Mouse (Mus musculus) lung, embryonic 14.5 days (tissue): ENCODE data around the gene Cdsn. TPM values are rescaled to one million over a fixed set of nuclear protein-coding genes. Genes with fewer than 3 reads are reported as not detected.

Source experiments
- ATAC-seq: fragments of 200-750 bp; cut with Nextera tagmentation; 2 replicates; pipeline ENCODE4 v1.8.0; 2017; ENCODE audit warnings: mild to moderate bottlenecking, moderate TSS enrichment, moderate library complexity; ENCODE audit not compliant: insufficient read depth
- DNase-seq: peaks from one replicate; pipeline ENCODE4 v3.0.0-alpha.2; 2015
- H3K27ac ChIP-seq: fragments of 300-500 bp; sonication (generic); 2 replicates; pipeline ENCODE4 v1.5.1; 2014; ENCODE audit warnings: low read depth, mild to moderate bottlenecking, moderate library complexity
- H3K27me3 ChIP-seq: fragments of 300-500 bp; sonication (generic); 2 replicates; pipeline ENCODE4 v1.6.1; 2014; ENCODE audit warnings: low read length, control low read depth; ENCODE audit not compliant: insufficient read depth
- H3K36me3 ChIP-seq: fragments of 300-500 bp; sonication (generic); 2 replicates; pipeline ENCODE4 v1.6.1; 2014; ENCODE audit warnings: control low read depth; ENCODE audit not compliant: insufficient read depth
- H3K4me1 ChIP-seq: fragments of 300-500 bp; sonication (generic); 2 replicates; pipeline ENCODE4 v1.6.1; 2014; ENCODE audit warnings: antibody characterized with exemption, control low read depth; ENCODE audit not compliant: insufficient read depth
- H3K4me2 ChIP-seq: fragments of 300-500 bp; sonication (generic); 2 replicates; pipeline ENCODE4 v1.6.1; 2014; ENCODE audit warnings: mild to moderate bottlenecking
- H3K4me3 ChIP-seq: fragments of 300-500 bp; sonication (generic); 2 replicates; pipeline ENCODE4 v1.5.1; 2014; ENCODE audit warnings: low read depth, low read length
- H3K9ac ChIP-seq: fragments of 300-500 bp; sonication (generic); 2 replicates; pipeline ENCODE4 v1.6.1; 2014
- H3K9me3 ChIP-seq: fragments of 300-500 bp; sonication (generic); 2 replicates; pipeline ENCODE4 v1.6.1; 2016; ENCODE audit warnings: low read depth, low read length, control low read depth
- CTCF ChIP-seq: IDR thresholded peaks from 2 replicates; pipeline ENCODE4 v1.5.1; 2016; ENCODE audit warnings: antibody characterized with exemption, low read depth
- WGBS: fragments of 180-500 bp; shearing (Covaris S2); extraction: QIAGEN DNeasy Blood & Tissue Kit; methylation state at CpG from one replicate; pipeline ENCODE4 v1.1.7; 2014; 5-methylcytosine and 5-hydroxymethylcytosine counted together
- polyA plus RNA-seq: library from polyadenylated mRNA; unstranded; fragments of >200 nt; fragmentation: Nextera tagmentation; extraction: Ambion mirVana; gene quantifications from 2 replicates; pipeline ENCODE4 v1.2.1, GENCODE M21; 2014

Gene Cdsn
- polyA plus RNA-seq, 1 experiment from 2014 or later, result 0.07 TPM

- Histone ChIP-seq H3K36me3 (no peaks in the 10 kb centered on the region), H3K4me3 (no peak overlapping the region), H3K9me3 (no peaks in the 10 kb centered on the region), H3K4me2 (no peak overlapping the region), H3K27ac (no peak overlapping the region), H3K9ac (no peak overlapping the region), H3K4me1 (no peaks in the 10 kb centered on the region), H3K27me3 (no peaks in the 10 kb centered on the region)
- 34% methylated on average over 6 of the region's 6 CpGs for WGBS
- ATAC-seq (no peak), DNase-seq (peak; percentile 77)
- TF ChIP-seq CTCF, result peak; percentile 80
Observed at GRCm38 (mm10) chr17:35544680-35545079, 7.2 kb upstream of the Cdsn start.

GRCm38 (mm10) chr17:35547465-35547864 is 4.5 kb upstream of the Cdsn start:
- Histone ChIP-seq H3K27ac (no peak overlapping the region), H3K4me2 (no peak overlapping the region), H3K4me1 (no peaks in the 10 kb centered on the region), H3K36me3 (no peaks in the 10 kb centered on the region), H3K27me3 (no peaks in the 10 kb centered on the region), H3K4me3 (no peak overlapping the region), H3K9me3 (no peaks in the 10 kb centered on the region), H3K9ac (no peak overlapping the region)
- no peak for ATAC-seq
- 65% methylated on average over 2 of the region's 2 CpGs for WGBS
- no peak for TF ChIP-seq CTCF
- DNase-seq, result no peak

DNA sequence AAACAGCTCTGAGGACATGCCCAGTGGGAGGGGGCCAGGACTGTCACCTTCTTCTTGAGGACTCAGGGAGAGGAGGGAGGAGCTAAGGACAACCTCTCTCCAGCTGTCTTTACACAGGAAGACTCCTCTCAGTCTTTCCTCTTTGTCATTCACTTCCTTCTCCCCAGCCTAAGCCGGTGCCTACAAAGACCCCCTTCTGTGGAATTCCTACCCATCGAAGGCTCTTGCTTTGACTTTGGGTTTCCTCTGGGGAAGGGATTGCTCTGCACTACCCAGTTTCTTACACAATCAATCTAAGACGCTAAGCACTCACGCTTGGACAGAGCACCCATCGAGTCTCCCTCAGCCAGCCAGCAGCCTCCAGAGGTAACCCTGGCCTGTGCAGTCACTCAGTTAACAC is 3.3 kb upstream of the Cdsn start:
- Histone ChIP-seq H3K36me3 (no peaks in the 10 kb centered on the region), H3K4me2 (no peak overlapping the region), H3K4me1 (no peaks in the 10 kb centered on the region), H3K27ac (0 out of 2 replicates have a peak overlapping the region, but pooled peaks have one; percentile 61), H3K9me3 (no peaks in the 10 kb centered on the region), H3K9ac (no peak overlapping the region), H3K27me3 (no peaks in the 10 kb centered on the region), H3K4me3 (no peak overlapping the region)
- DNase-seq, result no peak
- 19% methylated on average over 5 of the region's 5 CpGs for WGBS
- no peak for TF ChIP-seq CTCF
- no peak for ATAC-seq

DNA sequence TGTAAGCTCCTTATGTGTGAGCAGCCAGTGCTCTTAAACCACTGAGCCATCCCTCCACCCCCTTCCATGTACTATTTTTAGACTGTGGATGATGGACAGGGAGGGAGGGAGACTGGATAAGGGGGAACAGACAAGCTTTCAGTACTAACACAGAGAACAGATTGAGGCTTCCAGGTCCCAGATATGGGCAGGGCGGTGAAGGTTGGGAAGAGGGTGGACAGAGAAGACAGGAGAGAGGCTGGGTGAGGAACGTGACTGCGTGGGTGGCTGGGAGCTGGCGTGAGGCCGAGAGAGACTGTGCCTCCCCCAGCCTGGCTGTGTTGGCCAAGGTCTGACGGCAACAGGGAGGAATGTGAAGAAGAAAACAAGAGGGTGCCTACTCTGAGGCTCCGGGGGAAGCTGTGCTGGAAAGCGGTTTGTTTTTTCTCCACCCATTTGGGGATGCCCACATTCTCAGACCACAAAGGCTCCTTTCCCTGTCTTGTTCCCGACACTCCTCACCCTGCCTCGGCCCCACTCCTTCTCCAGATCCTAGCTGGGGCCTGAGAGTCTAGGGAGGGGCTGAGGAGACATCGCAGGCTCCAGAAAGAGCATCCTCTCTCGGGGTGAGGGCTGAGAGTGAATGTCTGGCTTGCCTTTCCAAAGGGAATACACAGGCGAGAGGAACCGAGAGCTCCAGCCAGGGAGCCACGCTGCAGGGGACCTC is 2.3 kb upstream of the Cdsn start:
- TF ChIP-seq CTCF, result no peak
- peak overlapping the region; percentile 91 for H3K27ac ChIP-seq
- no peaks in the 10 kb centered on the region for H3K36me3 ChIP-seq
- H3K9me3 ChIP-seq, result no peaks in the 10 kb centered on the region
- ATAC-seq (peak; percentile 84), DNase-seq (peak; percentile 77)
- H3K4me3 ChIP-seq, result no peak overlapping the region
- WGBS, result 25% methylated on average over 15 of the region's 15 CpGs
- peak overlapping the region; percentile 3 for H3K9ac ChIP-seq
- no peaks in the 10 kb centered on the region for H3K4me1 ChIP-seq
- H3K27me3 ChIP-seq, result no peaks in the 10 kb centered on the region
- H3K4me2 ChIP-seq, result peak overlapping the region; percentile 21

DNA sequence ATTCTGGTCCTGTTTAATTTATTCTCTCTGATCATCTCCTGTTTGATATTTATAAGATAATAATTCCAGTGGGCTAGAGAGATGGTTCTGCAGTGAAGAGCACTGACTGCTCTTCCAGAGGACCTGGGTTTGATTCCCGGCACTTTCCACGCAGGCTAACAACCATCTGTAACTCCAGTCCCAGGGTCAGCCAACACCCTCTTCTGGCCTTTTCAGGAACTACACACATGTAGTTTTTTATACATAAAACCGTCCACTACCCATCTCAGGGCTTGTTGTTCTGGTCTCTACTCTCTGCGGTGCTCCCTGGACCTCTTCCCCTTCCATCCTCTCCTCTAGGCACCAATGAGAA is 1.8 kb upstream of the Cdsn start:
- WGBS, result 88% methylated on average over 4 of the region's 4 CpGs
- no peak for ATAC-seq
- H3K9ac ChIP-seq, result no peak overlapping the region

DNA sequence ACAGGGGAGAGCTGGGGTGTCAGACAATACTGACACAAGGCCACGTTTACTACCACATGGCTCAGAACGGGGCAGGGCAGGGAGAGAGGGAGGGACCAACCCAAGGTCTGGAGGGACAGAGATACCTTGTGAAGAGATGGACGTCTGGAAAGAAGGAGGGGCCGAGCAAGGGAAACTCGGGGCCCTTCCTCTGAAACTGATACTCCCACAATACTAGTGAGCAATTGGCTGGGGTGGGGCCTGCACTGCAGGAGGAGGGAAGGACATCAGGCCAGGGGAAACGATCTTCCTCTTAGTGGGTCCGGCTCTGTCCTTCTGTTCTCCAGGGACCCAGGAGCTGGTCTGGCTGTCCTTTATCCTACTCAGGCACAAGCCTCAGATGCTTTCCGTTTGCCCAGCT is 1.1 kb upstream of the Cdsn start:
- no peak overlapping the region for H3K27ac ChIP-seq
- H3K9me3 ChIP-seq, result no peaks in the 10 kb centered on the region
- no peak for ATAC-seq
- no peaks in the 10 kb centered on the region for H3K36me3 ChIP-seq
- no peak overlapping the region for H3K4me3 ChIP-seq
- no peak for DNase-seq
- no peak overlapping the region for H3K9ac ChIP-seq
- no peaks in the 10 kb centered on the region for H3K4me1 ChIP-seq
- WGBS, result 50% methylated on average over 8 of the region's 8 CpGs
- H3K27me3 ChIP-seq, result no peaks in the 10 kb centered on the region
- TF ChIP-seq CTCF, result no peak
- H3K4me2 ChIP-seq, result no peak overlapping the region

More for the DNA sequence above, 1.8 kb upstream of the Cdsn start:
- peak; percentile 25; the same call in 1 of the 2 replicates for TF ChIP-seq CTCF
- no peaks in the 10 kb centered on the region for H3K27me3 ChIP-seq
- DNase-seq, result no peak
- H3K9me3 ChIP-seq, result no peaks in the 10 kb centered on the region
- H3K4me3 ChIP-seq, result no peak overlapping the region
- peak overlapping the region; percentile 21 for H3K4me2 ChIP-seq
- H3K4me1 ChIP-seq, result no peaks in the 10 kb centered on the region
- H3K27ac ChIP-seq, result peak overlapping the region; percentile 91
- no peaks in the 10 kb centered on the region for H3K36me3 ChIP-seq

- no peak overlapping the region for H3K4me2 ChIP-seq
- ATAC-seq, result no peak
- no peaks in the 10 kb centered on the region for H3K9me3 ChIP-seq
- no peak overlapping the region for H3K27ac ChIP-seq
- no peak overlapping the region for H3K4me3 ChIP-seq
- no peak for DNase-seq
- H3K9ac ChIP-seq, result no peak overlapping the region
- H3K36me3 ChIP-seq, result no peaks in the 10 kb centered on the region
- no peak for TF ChIP-seq CTCF
- 72% methylated on average over 5 of the region's 5 CpGs for WGBS
- H3K4me1 ChIP-seq, result no peaks in the 10 kb centered on the region
- no peaks in the 10 kb centered on the region for H3K27me3 ChIP-seq
Observed at GRCm38 (mm10) chr17:35554321-35554720, 2.4 kb downstream of the Cdsn start.
